13 mouse cellular contexts compared by ENCODE assay signal in genomic region chr19:23144031-23144430, GRCm38 (mm10). TPM values are rescaled to one million over a fixed set of nuclear protein-coding genes. Genes with fewer than 3 reads are reported as not detected.
DNase-seq lines count a peak whose midpoint lies in the region; TF ChIP-seq lines count a peak whose summit lies in the region.
"Had no signal": no experiment of that assay in that cellular context is flagged by ENCODE, and none has a peak within 500 bp of the region (broad histone marks: within the 10 kb centered on the region; RNA-seq: fewer than 3 reads in every experiment).

No protein-coding gene starts in this region.

- H3K36me3 ChIP-seq in liver, adult 2 months (ENCODE audit: control insufficient read depth, insufficient read depth, low read length) = peaks cover 8% of the 10 kb centered on the region
- H3K36me3 ChIP-seq in midbrain, embryonic 10.5 days = no peaks in the 10 kb centered on the region
- H3K36me3 ChIP-seq: embryonic facial prominence, embryonic 12.5 days had no signal

- peak overlapping the region; percentile 92 for H3K27ac ChIP-seq in liver, adult 2 months (replicated peaks; ENCODE audit: insufficient read depth, low read depth, low read length)
- no peak overlapping the region for H3K27ac ChIP-seq in midbrain, embryonic 10.5 days (replicated peaks)
- H3K27ac ChIP-seq: embryonic facial prominence, embryonic 12.5 days; liver, embryonic 14.5 days had no signal

- peaks cover 33% of the 10 kb centered on the region for H3K4me1 ChIP-seq in liver, adult 2 months (ENCODE audit: control insufficient read depth, insufficient read depth, low read length)
- peaks cover 25% of the 10 kb centered on the region for H3K4me1 ChIP-seq in midbrain, embryonic 10.5 days

- 13% methylated on average over 9 of the region's 9 CpGs for WGBS in liver, adult 2 months
- 63% methylated on average over 9 of the region's 9 CpGs for WGBS in midbrain, embryonic 10.5 days

- no peaks in the 10 kb centered on the region for H3K27me3 ChIP-seq in liver, adult 2 months (ENCODE audit: control insufficient read depth, insufficient read depth, low read length)
- peaks cover 48% of the 10 kb centered on the region for H3K27me3 ChIP-seq in midbrain, embryonic 10.5 days (ENCODE audit: low read depth, poor library complexity, severe bottlenecking)

- H3K9ac ChIP-seq in liver, adult 2 months (ENCODE audit: low read depth, low read length) = peak overlapping the region; percentile 99
- H3K9ac ChIP-seq: embryonic facial prominence, embryonic 12.5 days; liver, embryonic 14.5 days had no signal

- intact Hi-C loops in heart, postnatal 36 days (cut with DNase I) = no loop called here
- intact Hi-C loops in left cerebral cortex, postnatal 4 days (cut with DNase I) = no loop called here

- H3K4me3 ChIP-seq in liver, adult 2 months (ENCODE audit: insufficient read depth, low read depth, low read length) = peak overlapping the region; percentile 90
- H3K4me3 ChIP-seq in midbrain, embryonic 10.5 days = no peak overlapping the region
- H3K4me3 ChIP-seq: embryonic facial prominence, embryonic 12.5 days had no signal

- no peak for TF ChIP-seq CTCF in liver, adult 2 months (IDR thresholded peaks at IDR 0.05; ENCODE audit: low read depth, low read length)

- peaks cover 69% of the 10 kb centered on the region for H3K79me2 ChIP-seq in liver, adult 2 months (ENCODE audit: control insufficient read depth, insufficient read depth, low read length)

- H3K9me3 ChIP-seq in midbrain, embryonic 10.5 days (replicated peaks) = no peaks in the 10 kb centered on the region
- H3K9me3 ChIP-seq: embryonic facial prominence, embryonic 12.5 days had no signal

- no peak for TF ChIP-seq POLR2A in liver, adult 2 months (IDR thresholded peaks at IDR 0.05; ENCODE audit: extremely low read depth, insufficient read depth, low read length)

- DNase-seq in heart, adult 11 months = peak; percentile 94
- no peak for DNase-seq in heart, postnatal 36 days
- peak; percentile 44 for DNase-seq in liver, adult 2 months (ENCODE audit: extremely low read depth, low read depth, low spot score)
- DNase-seq in liver (no peak), R1 (ENCODE audit: low read depth, low spot score) (peak; percentile 94)
- DNase-seq in lung, postnatal 10 days = peak; percentile 19
- DNase-seq in midbrain, embryonic 10.5 days (ENCODE audit: low spot score) = no peak
- no peak for DNase-seq in left cerebral cortex, postnatal 4 days
- DNase-seq: layer of hippocampus, adult 9-11 months; thymus, postnatal 25 days had no signal

RNA-seq across cellular contexts. Expression of gene Klf9, which starts 3.0 kb away (rescaled TPM):
- total RNA-seq in heart, postnatal 36 days (2021) = 100 to 1,000 TPM; 135 to 146 TPM
- total RNA-seq in liver, adult 2 months (2014; rRNA removed) = 75.0 and 81.6 TPM in 2 replicates
- 32.4 and 32.7 TPM in 2 replicates for polyA plus RNA-seq in liver, adult 2 months (2012; rRNA removed)
- polyA plus RNA-seq in midbrain, embryonic 10.5 days (2016; fragmentation: Nextera tagmentation; extraction: Ambion mirVana) = 0.87 and 0.91 TPM in 2 replicates
- 10 to 100 TPM; 44.2 to 46.4 TPM for total RNA-seq in left cerebral cortex, postnatal 4 days (2021)
- total RNA-seq: MEL had no signal

Comparison
In these comparisons a context has a peak if more than half of its experiments do, and no peak if none do; other contexts are left out.
1. DNase-seq: peak in heart, adult 11 months (single experiment), liver, adult 2 months (single experiment), R1 (single experiment) and lung, postnatal 10 days (single experiment); none in heart, postnatal 36 days (0 of 2), liver (single experiment), midbrain, embryonic 10.5 days (single experiment) and left cerebral cortex, postnatal 4 days (single experiment).